Mouse (Mus musculus) brain, adult 2 months (tissue): ENCODE data around the gene Poglut1.
A peak's percentile ranks its signal among the peaks of the same experiment; 100 is the strongest.

Experiments used
- DNase-seq: peaks from one replicate; pipeline ENCODE4 v3.0.0; 2011; ENCODE audit warnings: low read depth, low spot score

Poglut1 gene

DNA sequence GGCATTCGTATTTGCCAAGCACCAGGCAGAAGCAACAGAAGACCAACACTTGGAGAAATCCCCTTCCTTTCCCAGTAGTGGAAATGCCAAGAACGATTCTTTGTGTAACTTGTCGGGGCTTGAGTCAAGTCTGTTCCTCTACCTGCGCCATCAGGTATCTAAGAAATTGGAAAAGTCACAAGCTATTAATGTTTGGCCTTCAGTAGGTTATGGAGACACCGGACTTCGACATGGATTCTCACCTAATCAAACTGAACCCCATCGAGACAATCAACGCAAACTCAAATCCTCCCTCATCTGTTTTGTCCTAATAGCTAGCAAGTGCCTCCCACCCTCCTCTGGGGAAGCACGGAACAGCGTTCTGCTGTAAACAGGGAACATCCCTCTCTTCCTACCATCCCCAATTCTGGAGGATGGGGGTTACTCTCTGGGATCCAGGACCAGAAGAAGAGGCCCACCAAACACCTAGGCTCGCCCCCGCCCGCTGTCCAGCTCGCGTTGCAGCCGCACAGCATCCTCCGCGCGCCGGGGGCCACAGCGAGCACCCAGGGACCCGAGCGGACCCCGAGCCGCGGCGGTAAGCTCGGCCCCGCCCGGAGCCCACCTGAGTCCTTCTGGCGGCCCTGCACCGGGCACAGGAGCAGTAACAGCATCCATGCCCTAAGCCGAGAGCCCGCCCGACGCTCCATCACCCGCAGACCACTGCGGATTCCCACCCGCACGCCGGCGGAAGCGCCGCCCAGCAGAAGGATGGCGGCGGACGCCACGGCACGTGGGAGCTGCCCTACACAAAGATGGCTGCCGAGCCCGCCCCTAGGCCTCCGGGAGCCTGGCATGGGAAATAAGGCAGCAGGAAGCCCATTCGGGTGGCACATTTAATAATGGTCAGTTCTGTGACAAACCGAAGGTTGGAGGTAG is at the start of gene Poglut1:
TSS of gene Poglut1 (minus strand) at position 780 of the 918 bp plus-strand sequence.
- peak; percentile 90 for DNase-seq

DNA sequence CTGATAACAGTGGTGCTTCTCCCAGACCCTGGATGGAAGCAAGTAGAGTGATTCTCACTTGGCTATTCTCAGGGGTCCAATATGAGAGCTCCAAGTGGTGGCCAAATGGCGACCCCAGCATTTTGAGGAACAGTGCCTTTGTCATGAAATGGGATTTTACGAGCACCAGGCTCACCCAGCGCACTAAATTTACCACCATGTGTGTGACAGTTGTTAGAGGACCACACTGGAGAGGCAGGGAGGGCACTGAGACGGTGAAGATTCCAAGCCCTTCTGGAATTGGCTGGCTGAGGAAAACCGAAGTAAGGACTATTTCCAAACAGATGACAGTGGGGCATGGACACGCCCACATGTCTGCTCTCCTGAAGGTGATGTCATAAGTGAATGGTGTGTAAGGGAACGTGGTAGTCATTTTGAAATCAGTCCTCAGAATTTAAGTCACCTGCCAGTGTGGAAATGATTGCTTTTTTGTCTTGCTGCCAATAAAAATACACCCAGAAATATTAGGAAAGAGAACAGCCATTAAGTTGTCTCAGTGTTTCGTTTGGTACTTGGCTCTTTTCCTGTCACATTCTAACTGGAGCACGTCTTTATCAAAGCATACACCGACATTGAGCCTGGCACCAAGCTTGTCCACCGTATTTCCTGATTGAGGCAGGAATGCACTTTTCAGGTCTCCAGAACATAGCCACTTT is 49.1 kb upstream of the Poglut1 start:
- DNase-seq = no peak

DNA sequence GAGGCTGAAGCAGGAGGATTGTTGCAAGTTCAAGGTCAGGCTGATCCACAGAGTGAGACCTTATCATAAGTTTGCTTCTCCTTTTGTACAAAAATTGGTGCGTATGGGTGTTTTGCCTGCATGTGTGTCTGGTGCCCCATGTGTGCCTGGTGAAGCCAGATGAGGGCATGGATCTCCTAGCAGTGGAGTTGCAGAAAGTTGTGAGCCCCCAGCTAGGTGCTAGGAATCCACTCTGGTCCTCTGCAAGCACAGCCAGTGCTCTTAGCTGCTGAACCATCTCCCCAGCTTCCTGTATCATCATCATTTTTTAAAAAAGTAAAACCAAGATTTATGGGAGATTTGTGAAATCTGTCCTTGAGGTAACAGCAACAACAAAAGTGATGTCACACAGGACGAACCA is 46.6 kb upstream of the Poglut1 start:
- DNase-seq = no peak

DNA sequence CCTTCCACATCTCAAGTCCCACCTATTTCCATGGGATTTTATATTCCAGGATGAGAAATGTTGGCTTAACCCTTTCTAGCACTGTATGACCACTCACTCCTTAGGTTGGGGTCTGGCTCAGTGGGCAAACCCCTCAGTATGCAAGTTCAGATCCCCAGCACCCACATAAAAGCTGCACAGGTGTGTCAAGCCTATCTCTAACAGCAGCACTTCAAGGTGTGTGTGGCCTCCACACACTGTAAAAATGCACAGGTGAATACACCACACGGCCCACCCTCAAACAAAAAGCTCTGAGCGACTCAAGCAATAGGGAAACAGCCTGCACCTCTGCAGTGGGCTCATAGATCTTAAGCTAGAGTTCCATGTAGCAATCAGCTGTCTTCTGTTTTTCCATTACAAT is 46.0 kb upstream of the Poglut1 start:
- DNase-seq = no peak

DNA sequence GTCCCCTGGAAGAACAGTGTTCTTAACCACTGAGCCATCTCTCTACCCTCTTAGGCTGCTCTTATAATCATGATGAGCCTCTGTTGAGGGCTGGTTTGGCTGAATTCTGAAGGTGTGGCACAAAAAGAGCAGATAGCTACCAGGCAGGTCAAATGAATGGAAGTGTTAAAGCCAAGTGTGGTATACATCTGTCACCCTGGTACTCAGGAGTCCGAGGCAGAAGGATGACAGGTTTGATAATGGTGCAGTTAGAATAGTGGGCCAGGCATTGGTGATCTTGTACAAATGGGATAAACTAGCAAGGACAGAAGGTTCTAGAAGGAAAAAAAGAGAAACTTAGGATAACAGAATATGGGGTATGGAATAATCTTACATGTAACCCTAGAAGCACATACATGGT is 44.4 kb upstream of the Poglut1 start:
- DNase-seq = no peak

DNA sequence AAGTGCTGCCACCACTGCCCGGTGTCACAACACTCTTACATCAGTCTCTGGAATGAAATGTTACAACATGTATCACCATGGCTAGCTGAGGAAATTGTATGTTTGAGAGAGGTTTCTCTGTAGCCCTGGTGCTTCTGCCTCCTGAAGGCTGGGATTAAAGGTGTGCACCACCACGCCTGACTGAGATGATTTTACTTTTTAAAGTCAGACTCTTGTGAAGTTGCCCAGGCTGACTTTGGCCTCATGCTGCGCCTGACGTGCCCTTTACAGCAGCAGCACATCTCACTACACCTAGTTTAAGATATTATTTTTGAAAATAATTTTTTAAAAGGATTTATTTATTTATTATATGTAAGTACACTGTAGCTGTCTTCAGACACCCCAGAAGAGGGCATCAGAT is 42.9 kb upstream of the Poglut1 start:
- no peak for DNase-seq

DNA sequence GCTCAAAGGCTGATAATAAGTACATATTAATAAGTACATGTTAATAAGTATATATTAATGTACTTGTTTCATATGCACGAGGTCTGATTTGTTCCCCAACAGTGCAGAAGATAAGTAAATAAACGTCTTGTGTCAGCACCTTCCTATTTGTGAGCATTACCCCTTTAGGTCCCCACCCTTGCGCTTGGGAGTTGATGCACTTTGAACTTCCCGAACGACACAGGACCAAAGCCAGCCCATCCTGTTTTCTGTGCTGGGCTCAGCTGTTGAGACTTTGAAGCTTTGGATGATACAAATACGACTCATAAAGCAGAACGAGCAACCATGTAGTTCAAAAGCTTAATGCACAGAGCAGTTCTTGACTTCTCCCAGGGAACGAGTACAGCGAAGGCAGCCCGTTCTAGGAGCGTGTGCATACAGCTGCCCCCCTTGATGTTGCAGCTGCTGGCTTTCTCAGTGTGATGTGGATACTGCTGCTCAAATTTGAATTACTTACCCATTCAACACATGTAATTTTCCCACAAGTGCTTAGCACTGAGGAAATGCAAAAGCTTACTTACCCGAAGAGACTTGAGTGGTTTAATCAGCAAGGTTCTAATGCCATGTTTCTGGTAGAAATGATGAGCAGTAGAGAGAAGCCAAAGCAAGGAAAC is 42.1 kb upstream of the Poglut1 start:
- DNase-seq = peak; percentile 55

DNA sequence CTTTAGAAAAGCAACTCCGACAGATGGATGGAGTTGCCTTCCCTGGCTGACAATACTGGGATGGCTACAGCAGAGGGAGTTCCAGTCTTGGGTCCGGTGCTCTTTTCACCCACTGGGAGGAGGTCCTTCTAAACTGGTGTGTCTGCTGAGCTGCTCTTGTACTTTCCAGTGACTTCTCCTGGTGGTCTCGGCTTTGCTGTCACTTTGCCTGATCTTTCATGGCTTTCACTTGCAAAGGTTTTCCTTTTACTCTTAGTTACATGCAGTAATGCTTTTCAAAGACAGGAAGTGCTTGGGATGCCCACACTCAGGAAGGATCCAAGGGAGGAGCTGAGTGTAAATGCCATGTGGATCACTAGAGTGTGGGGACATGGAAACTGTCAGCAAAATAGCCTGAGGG is 41.4 kb upstream of the Poglut1 start:
- no peak for DNase-seq

DNA sequence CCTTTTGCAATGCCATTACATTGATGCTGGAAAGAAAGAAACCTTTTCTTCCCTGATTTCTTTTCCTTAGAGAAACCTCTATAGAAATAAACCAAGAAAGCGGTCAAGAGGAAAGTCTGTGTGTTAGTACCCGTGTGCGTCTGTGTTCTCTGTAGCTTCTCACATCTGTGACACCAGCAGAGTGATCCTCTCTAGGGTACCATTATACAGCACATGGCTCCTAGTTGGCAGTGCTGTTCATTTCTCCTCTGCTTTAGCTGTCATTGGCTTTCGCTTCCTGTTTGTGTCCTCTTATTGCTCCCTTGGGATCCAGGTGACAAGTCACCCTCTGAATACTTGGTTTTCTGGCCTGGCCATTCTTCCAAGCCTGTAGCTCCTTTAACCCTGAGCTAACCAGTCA is 37.5 kb upstream of the Poglut1 start:
- DNase-seq = no peak

DNA sequence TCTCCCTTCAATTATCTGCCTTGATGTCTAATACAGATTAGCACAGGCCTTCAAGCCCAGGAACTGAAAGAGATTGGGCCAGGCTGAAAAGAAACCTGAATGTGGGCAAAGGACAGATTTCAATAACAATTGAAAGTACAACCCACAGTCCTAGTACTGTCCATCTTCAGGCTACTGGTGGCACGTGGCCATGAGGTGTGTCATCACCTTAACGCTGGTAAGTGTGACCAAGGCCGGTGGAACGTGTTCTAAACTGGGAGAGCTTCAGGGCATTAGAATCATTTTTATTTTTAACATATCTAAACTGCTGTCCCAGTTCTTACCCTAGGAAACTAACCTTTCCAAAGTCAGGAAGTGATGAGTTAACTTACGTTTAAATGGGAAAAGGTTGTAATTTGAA is 37.1 kb upstream of the Poglut1 start:
- DNase-seq = no peak

DNA sequence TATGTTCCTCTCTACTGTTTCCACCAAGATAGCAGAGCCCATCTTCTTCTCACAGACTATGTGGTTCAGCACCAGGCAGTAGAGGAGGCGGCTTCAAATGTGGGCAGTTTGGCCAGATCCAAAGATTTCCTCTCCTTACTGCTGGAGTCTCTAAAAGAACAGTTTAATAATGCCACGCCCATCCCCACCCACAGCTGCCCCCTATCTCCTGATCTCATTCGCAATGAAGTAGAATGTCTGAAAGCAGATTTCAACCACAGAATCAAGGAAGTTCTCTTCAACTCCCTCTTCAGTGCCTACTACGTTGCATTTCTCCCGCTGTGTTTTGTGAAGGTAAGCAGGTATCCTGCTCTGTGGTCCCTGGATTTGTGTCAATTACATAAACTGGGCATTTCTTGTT is 35.1 kb upstream of the Poglut1 start:
- DNase-seq = no peak

DNA sequence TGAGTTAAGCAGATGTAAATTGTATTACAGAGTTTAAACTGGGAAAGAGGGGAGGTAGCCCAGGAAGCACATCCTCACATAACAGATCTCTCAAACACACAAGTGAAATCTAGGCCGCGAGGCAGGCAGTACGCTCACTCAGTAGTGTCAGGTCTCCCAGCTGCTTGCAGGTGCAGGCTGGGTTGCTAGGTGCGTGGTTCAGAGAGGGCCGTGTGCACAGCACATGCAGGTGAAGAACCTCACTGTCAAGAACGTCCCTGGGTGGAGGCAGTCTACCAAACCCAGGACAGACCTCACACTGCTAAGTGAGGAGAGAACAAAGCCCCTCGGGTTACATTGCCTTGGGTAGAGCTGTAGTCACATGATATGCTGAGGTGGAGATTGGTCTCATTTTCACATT is 34.7 kb upstream of the Poglut1 start:
- DNase-seq = peak; percentile 12

DNA sequence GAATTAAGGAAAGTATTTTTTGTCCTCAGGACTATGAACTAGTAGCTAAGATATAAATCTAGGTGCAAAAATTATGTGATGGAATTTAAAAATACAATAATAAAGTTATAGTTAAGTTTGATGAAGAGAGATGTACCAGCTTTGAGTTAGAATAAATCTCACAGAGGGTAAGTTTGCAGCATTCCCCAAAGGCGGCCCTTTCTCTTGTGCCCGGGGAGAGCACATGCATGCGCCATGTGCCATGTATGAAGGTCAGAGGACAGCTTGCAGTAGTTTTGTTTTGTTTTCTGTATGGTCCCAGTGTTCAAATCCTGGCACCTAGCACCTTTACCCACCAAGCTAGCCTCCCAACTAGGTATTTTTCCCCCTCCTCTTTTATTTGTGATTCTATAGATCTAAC is 21.4 kb upstream of the Poglut1 start:
- DNase-seq = no peak

DNA sequence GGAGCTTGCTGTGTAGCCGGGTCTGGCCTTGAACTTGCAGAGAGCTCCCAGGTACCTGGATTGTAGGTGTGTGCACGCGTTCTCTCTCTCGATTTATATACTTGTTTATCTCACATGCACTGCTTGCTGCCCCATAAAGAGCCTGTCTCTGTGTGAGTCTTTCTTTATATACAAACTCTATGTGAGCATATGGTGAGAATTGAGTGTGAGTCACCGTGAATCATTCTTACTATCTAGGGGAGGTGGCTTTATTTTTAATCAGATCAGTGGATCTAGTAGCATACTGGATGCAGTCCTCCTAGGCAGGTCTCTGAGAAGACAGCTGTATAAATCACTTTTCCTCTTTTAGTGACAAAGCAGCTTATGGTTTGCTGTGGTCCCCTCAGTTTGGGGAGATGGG is 18.1 kb upstream of the Poglut1 start:
- DNase-seq = peak; percentile 79

DNA sequence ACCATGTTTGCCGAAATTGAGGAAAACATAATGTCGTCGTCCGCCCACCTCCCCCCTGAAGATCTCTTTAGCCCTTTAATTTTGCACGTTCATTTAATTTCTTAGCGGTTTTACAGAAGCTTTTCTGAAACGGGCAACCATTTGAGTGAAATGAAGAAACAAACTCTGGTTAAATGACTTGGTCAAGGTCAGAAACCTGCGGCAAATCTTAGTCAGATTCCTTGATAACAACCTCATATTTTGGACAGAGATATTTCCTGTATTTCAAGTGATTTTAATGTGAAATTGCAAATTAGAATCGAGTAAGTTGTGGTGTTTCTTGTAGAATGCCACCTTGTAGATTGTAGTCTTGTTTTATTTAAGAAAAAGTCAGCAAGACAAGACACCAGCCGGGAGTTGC is 13.5 kb upstream of the Poglut1 start:
- DNase-seq = no peak

DNA sequence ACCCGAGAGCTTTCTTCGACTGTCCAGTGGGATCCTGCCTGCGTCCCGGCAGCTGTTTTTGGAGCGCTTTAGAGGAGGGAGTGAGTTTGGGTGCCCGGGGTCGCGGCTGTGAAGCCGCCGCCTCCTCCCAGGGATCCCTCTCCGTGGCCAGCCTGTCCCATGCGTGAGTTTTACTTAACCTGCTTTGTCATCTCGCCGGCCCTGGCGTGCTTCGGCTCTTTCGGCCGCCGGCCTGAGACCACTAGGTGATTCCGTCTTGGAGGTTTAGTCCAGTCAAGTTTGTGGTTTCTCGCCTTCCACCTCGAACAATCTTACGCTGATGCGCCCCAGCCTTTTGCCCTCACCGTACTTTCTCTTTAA is 12.9 kb upstream of the Poglut1 start:
- no peak for DNase-seq

DNA sequence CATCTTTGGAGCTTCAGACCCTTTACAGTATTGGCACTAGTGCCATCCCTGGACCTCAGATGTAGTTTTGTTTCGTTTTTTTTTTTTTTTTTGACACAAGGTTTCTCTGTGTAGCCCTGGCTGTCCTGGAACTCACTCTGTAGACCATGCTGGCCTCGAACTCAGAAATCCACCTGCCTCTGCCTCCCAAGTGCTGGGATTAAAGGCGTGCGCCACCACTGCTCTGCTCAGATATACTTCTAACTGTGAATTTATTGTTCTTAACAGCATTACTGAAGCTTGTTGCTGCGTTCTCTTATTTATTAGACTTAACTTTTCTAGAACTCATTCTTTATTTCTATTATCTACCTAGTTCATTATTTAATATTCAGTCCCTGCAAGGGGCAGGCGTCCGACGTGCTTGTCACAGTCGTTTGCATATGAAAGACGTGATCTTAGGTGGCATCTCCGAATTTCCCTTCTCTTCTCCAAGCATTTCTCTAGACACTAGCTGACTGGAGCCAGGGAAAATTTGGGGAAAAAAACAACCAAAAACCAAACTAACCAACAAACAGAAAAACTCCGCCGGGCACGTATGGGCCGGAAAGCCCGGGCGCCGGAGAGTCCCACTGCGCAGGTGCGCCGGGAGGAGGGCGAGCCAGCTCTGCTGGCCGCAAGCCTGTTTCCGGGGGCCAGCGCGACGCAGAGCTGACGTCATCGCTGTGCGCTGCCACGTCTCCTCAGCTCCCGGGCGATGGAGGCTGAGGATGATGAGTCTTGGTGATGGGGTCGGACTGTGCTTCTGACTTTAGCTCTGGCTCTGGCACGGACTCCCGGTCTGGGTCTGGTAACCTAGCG is 12.3 kb upstream of the Poglut1 start:
- DNase-seq = peak; percentile 98

DNA sequence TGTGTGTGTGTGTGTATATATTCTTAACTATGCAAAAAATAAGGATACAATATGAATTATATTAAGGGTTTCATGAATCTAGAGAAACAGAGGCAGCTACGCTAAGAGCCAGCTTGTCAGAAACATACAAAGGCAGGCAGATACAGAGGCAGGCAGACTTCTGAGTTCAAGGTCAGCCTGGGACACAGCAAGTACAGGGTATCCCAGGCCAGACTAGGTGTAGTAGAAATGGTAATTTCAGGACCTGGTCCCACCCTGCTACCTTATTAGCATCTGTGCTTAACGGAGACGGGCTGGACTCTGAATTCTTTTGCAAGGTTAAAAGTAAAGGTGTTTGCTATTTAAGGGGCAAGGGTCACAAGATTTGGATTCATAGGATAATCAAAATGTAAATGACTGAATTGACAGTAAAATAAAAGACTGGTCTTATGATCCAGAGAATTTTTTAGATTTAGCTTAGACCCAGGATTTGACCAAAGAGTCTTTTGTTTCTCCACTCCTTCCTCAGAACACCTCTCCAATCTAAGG is 8.2 kb upstream of the Poglut1 start, which contains the start of gene Tmem39a:
TSS of gene Tmem39a (plus strand) at position 478 of the 528 bp plus-strand sequence.
- DNase-seq = no peak

DNA sequence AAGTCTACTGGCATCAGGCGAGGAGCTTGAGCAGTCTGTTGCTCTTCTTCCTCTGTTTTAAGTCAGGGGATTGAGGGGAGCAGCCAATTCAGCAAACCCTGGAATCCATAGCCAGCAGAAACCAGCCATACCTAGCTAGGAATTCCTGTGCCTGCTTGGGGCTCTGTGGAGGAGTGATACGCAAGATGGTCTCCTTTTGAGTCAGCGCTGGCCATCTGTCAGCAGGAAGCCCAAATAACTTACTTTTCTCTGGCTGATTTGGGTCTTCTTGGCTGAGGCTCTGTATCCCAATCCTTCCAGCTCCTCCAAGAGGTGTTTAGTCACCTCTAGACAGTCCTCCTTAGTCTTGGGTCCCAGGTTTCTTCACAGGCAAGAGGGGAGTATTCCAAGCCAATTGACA is 5.9 kb upstream of the Poglut1 start:
- peak; percentile 40 for DNase-seq

DNA sequence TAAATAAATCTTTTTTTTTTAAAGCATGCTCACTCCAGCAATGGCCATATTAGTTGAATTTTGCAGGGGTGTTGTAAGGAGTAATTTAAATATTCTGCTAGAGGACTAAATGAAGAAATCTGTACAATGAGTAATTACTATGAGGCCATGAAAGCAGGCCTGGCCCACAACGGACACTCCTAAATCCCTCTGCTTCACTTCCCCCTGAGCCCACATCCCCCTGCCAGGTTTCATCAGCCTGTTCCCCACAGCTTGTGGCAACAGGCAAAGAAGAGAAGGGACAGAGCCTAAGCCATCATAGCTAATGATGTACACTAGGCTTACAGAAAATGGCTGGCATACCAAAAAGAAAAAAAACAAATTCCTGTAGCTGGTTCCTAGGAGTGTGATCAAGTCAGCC is 2.1 kb downstream of the Poglut1 start:
- no peak for DNase-seq

DNA sequence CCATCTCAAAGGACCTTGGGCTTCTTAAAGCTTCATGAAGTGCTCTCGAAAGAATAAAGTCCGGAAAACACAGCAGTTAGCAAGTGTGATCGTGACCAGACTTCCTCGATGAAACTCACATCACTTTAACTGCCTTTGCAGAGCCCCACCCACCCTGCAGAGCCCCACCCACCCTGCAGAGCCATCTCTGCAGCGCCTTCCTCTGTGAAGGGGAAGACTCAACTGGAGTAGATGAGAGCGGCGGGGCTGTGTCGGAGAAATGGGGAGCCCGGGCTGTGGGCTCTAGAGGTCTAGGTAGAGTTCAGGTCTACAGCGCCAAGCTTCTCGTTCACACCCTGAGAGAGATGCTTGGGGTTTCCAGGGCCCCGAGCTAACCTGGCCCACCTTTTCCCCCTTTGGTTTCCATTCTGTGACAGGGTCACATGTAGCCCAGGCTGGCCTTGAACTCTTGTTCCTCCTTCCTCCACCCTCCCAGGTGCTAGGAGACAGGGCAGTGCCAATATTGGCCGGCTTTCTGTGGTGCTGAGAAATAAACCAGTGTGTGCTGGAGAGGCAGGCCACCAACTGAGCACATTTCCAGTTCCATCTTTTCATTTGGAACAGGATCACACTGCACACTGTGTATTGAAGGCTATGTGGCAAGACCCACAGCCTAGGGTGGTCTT is 11.2 kb downstream of the Poglut1 start:
- DNase-seq = no peak
